Mouse (Mus musculus) heart, postnatal 36 days (tissue): ENCODE measurements around the gene Inppl1. TPM values are rescaled to one million over a fixed set of nuclear protein-coding genes. Genes with fewer than 3 reads are reported as not detected.

Experiments
- DNase-seq, 2 experiments: peaks; one replicate each; pipeline ENCODE4 v3.0.0; 2021 to 2022
- intact Hi-C: fragments of 180-260 bp; cut with DNase I; formaldehyde crosslinking; loops from one replicate; pipeline ENCODE4 v1.15.1; 2025
- total RNA-seq, 2 experiments: library from RNA; stranded (reverse); gene quantifications; 2 replicates each; pipeline ENCODE4 v1.2.3; 2021

Gene Inppl1
- total RNA-seq, 2 experiments from 2014 or later = 130 to 163 TPM

DNA sequence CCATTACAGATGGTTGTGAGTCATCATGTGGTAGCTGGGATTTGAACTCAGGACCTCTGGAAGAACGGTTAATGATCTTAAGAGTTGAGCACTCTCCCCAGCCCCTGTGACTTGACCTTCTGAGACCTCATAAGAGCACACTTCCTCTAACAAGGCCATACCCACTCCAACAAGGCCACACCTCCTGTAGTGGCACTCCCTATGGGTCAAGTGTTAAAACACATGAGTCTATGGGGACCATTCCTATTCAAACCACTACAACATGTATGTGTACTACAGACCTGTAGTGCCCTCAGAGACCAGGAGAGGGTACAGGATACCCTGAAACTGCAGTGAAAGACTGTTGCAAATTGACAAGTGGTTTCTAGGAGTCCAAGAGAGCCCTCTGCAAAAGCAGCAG, 9.9 kb upstream of the Inppl1 start:
- intact Hi-C loops = no loop called here
- no peak for DNase-seq

GRCm38 (mm10) chr7:101844186-101844585, 6.2 kb upstream of the Inppl1 start:
- intact Hi-C loops = no loop called here
- DNase-seq = no peak

GRCm38 (mm10) chr7:101837154-101837605, 849 bp downstream of the Inppl1 start:
- no peak for DNase-seq
- intact Hi-C loops = loop anchor here (5.0 kb wide), 1 partner anchor 160 kb away; no protein-coding TSS in a partner anchor

DNA sequence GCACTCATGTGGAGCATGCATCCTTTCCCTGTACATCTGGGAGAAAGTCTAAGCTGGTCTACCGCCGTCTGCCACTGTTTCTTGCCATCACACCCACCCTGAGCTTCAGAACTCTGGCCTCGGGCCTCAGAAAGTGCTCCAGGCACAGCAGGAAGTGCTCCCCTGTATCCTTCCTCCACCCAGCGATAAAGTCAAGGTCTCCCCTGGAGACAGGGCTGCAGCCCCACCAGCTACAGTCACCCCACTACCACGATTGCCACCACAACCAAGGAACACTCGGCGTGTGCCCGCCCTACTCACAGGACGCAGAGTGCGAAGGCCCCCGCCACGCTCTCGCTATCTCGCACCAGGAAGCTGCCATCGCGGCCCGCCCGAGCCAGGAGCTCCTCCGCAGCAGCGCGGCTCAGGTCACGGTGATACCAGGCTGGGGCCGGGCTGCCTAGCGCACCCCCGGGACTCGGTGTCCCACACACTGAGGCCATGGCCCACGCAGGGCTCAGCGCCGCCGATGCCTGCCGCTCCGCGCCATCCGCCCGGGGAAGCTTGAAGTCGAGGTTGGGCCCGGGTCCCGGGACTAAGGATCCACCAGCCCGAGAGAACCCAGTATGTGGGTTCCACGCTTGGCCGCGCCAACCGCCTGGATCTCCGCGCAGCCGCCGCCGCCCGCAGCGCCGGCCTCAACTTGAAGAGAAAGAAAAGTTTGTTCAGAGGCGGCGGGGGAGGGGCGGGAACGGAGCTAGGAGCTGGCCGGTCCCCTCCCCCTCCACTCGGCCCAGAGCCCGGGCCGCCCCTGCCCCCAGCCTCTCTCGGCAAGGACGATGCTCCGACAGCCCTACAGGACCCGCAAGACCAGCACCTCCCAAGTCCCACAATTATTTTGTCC, 1.5 kb downstream of the Inppl1 start:
- DNase-seq = peak; percentile 67 to 74
- intact Hi-C loops = loop anchor here (5.0 kb wide), 1 partner anchor 159 kb away; no protein-coding TSS in a partner anchor

DNA sequence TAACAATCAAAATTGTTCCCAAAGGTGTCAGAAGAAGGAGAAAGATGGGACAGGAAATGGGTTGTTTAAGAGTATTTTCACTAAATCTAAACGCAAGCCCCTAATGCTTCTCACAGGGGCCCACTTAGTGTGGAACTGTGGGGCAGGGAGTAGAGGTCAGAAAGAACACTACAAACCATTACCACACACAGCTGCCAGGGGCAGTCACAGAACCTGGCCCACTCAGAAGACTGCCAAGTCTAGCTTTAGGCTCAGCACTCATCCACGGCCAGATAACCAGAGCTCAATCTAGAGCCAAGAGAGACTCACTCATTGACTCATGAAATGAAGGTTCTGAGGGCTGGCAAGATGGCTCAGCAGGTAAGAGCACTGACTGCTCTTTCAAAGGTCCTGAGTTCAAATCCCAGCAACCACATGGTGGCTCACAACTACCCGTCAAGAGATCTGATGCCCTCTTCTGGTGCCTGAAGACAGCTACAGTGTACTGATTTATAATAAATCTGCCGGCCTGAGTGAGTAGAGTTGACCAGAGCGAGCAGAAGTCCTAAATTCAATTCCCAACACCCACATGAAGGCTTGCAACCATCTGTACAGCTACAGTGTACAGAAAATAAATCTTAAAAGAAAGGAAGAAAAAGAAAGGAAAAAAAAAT, 2.4 kb downstream of the Inppl1 start:
- intact Hi-C loops = loop anchor here (1.0 to 5.0 kb wide), 2 partner anchors 12 to 158 kb away; no protein-coding TSS in a partner anchor
- no peak for DNase-seq

- intact Hi-C loops = loop anchor here (1.0 to 5.0 kb wide), 2 partner anchors 12 to 158 kb away; no protein-coding TSS in a partner anchor
- DNase-seq = no peak
Observed at GRCm38 (mm10) chr7:101834903-101835302, 3.1 kb downstream of the Inppl1 start.

DNA sequence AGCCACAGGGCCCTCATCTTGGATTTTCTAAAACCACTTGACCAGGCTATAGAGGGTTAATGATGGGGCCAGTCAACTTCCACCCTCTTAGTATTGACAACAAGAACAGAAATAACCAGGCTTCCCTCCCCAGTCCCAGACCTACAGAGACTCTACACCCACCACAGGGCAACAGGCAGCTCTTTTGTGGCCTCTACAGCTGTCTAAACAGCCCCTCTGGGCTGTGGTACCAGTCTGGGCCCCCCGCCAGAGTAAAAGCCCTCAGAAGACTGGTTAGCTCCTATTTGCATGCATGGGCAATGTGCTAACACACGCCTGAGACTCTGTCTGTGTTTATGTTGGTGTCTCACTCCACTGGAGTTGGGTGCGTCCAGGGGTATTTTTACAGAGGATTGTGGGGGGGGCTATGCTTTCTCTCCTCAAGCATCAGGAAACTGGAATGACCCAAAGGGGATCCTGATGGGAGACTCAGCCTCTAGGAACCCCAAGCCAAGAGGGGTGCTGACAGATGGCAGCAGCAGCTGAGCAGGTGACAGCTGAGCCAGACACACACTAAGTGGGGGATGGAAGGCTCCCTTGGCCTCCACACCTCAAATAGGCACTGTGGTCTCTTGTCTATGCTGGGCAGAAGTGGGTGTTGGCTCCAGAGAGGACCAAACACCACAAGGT, 4.0 kb downstream of the Inppl1 start:
- intact Hi-C loops = no loop called here
- DNase-seq = no peak

- intact Hi-C loops = no loop called here
Observed at GRCm38 (mm10) chr7:101833352-101833751, 4.7 kb downstream of the Inppl1 start.

DNA sequence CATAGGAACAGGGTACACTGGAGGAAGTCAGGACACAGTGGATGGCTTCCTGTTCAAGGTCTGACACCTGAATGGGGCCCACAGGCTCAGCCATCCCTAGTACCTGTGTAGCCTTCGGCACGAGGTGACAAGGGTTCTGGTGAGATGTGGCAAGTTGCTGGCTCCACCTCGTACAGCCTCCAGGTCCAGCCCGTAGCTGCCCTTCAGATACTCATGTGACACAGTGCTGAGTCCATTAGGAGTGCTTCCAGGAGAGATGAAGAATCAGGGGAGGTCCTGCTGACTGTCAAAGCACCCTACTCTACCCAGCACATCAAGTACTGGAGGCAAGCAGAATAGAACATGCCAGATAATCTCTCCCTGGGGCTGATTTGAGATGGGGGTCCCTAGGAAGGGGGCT, 5.7 kb downstream of the Inppl1 start:
- intact Hi-C loops = no loop called here
- no peak for DNase-seq

More at GRCm38 (mm10) chr7:101833352-101833751, 4.7 kb downstream of the Inppl1 start:
- DNase-seq = no peak

DNA sequence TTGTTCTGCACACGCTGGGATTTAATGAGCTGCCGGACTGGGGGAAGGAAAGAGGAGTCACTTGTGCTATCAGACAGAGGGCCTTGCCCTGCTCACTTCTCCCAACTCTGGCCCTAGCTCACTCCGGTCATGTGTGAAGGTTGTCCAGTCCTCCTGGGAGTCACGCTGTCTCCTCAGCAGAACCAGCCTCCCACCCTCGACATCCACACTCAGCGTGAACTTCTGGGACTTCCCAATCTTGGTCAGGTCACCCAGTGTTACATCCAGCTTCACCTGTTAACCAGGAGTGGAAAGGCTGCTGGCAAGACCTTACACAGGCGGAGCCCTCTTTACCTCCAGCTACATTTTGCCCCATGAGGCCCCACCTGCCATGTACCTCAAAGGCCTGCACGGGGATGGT, 6.6 kb downstream of the Inppl1 start:
- intact Hi-C loops = no loop called here
- DNase-seq = no peak

DNA sequence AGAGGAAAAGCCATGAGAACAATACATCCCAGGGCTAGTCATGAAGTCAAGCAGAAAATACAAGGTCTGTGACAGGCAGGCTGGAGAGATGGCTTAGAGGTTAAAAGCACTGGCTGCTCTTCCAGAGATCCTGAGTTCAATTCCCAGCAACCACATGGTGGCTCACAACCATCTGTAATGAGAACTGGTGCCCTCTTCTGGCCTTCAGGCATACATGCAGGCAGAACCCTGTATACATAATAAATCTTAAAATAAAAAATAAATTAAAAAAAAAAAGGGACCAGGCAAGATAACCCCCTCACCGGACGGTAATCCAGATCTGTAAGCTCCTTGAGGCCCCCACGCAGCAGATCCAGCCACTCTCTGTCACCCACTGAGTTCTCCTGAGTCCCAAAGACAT, 7.7 kb downstream of the Inppl1 start:
- no peak for DNase-seq
- intact Hi-C loops = no loop called here

DNA sequence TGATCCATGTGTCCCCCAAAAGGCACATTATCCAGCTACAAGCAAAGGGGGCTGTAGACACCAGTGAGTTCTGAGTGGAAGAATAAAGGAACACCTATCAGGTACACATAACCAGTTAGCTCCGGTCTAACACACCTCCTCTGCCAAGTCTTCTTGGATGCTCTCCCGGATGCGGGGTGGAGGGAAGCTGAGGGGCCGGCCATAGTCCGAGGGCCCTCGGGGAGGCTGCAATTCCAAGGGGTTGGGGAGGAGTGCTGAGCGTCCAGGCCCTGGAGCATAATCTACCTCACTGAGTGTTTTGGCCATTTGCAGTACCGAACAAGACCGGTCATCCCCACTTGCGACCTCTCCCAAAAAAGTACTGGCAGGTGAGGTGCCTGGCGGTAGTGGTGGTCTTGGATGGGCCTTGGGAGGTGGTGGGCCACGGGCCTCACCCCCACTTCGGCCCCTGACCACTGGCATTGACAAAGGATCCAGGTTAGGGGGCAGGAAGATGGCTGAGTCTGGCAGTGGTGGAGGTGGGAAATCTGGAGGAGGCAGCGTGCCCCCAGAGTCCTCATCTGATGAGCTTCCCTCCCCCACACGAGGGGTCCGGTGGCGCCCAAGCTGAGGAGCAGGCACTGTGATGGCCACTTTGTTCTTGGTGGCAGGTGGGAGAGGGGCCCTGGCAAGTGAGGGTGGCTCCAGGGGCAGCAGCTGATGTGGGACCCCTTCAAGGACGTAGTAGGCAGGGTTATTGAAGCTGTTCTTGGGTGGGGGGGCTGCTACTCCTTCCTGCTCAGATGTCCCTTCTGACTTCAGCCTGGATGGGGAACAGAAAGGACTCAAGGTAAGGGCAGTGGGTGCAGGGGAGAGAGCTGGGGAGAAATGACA, 14.0 kb downstream of the Inppl1 start:
- DNase-seq = no peak
- intact Hi-C loops = loop anchor here (1.0 to 5.0 kb wide), 2 partner anchors 11 to 142 kb away; no protein-coding TSS in a partner anchor

DNA sequence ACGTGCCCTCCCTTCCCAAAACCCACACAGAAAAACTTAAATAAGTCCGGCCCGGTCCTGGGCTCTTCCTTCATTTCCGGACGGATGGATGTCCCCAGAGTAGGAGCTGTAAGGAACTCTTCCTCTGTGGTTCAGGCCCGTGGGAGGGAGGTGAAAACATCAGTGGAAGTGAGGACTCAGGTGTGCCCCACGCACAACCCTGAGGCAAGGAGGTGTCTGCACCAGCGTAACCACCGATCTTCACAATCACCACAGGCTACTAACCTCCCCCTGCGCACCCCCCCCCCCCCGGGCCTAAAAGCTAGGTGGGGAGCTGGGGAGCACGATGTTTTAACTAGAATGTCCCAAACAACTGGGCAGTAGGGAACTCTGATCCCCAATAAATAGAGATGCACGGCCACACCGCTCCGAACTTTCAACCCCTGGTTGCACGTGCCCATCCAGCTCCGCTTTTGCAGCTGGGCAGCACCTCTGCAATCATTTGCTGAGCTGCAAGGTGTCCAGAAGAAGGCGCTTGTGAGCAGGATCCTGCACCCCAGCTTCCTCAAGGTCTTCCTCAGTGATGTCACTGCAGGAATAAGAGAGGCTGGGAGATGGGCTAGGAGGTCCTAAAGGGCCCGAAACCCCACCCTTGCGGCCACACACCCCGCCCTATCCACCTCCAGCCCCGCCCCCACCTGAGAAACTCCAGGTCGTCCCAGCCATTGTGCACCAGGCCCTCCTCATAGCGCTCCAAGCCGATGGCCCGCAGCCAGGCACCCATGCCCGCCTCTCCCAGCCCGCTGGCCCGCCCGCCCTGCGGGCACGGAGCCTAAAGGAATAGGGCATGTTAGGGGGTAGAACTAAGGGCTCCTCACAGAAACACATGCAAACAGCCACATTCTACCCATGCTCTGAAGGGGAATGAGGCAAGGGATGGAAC, 14.9 kb downstream of the Inppl1 start:
- no peak for DNase-seq
- intact Hi-C loops = loop anchor here (1.0 to 5.0 kb wide), 2 partner anchors 12 to 141 kb away; no protein-coding TSS in a partner anchor

GRCm38 (mm10) chr7:101821571-101822501, 16.2 kb downstream of the Inppl1 start:
- intact Hi-C loops = loop anchor here (5.0 kb wide), 1 partner anchor 140 kb away; no protein-coding TSS in a partner anchor
- peak; percentile 58 to 74 for DNase-seq

DNA sequence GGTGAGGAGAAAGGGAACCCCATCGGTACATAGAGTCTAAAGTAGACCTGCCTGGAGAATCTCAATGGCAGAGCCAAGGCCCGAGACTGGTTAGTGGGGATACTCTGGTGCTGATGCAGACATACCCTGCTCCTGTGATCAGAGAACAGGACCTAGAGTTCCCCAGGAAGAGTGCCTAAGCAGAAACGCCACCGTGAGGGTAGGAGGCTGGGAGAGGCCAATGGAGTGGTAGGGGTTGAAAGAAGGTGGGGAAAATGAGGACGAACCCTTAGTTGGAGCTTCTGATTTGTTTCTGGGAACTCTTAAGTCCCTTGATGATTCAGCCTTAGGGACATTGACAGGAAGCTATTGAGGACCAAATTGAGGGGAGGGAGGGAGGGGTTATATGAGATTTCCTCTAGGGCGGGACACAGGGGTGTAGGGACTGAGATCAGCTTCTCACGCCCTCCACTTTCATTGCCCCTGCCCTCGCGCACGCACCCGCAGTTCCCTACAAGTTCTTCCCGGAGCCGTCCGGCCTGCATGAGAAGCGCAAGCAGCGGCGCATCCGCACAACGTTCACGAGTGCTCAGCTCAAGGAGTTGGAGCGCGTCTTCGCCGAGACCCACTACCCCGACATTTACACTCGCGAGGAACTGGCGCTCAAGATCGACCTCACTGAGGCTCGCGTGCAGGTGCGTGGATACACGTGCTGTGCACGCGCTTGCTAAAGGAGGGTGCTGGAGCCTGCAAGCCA, 17.6 kb downstream of the Inppl1 start:
- intact Hi-C loops = loop anchor here (5.0 kb wide), 1 partner anchor 138 kb away; no protein-coding TSS in a partner anchor
- no peak for DNase-seq

- DNase-seq = no peak
- intact Hi-C loops = no loop called here
Observed at GRCm38 (mm10) chr7:101817861-101818401, 20.1 kb downstream of the Inppl1 start, which contains the start of gene Phox2a. Gene Phox2a (plus strand): TSS chr7:101818313.
